ENCODE assay signal across 8 mouse cellular contexts in genomic region chr2:58565267-58565666, GRCm38 (mm10). TPM values are rescaled to one million over a fixed set of nuclear protein-coding genes. Genes with fewer than 3 reads are reported as not detected.
DNase-seq lines count a peak whose midpoint lies in the region; ATAC-seq and TF ChIP-seq lines count a peak whose summit lies in the region.

No protein-coding gene starts in this region.

- H3K36me3 ChIP-seq in kidney, embryonic 16.5 days (ENCODE audit: insufficient read depth, low read length): no peaks in the 10 kb centered on the region
- no peaks in the 10 kb centered on the region for H3K36me3 ChIP-seq in lung, embryonic 15.5 days
- no peaks in the 10 kb centered on the region for H3K36me3 ChIP-seq in small intestine, adult 2 months (ENCODE audit: control insufficient read depth, insufficient read depth, low read length)

- no peak overlapping the region for H3K9ac ChIP-seq in kidney, embryonic 16.5 days (replicated peaks; ENCODE audit: low read length)
- H3K9ac ChIP-seq in lung, embryonic 15.5 days: peak overlapping the region; percentile 91; the same call in 1 of the 2 replicates

- no peaks in the 10 kb centered on the region for H3K9me3 ChIP-seq in kidney, embryonic 16.5 days (ENCODE audit: low read length)
- no peaks in the 10 kb centered on the region for H3K9me3 ChIP-seq in lung, embryonic 15.5 days

- ATAC-seq in cerebellum, adult (ENCODE audit: insufficient number of reproducible peaks, low FRiP score, low TSS enrichment): no peak
- ATAC-seq in kidney, embryonic 16.5 days (ENCODE audit: low FRiP score, low TSS enrichment): no peak
- no peak for ATAC-seq in lung, embryonic 15.5 days (ENCODE audit: borderline replicate concordance, extremely low read depth, low FRiP score, low TSS enrichment)
- no peak for ATAC-seq in megakaryocyte progenitor cell, adult 5-6 weeks (replicated peaks; ENCODE audit: poor library complexity)

- H3K4me1 ChIP-seq in kidney, embryonic 16.5 days (ENCODE audit: insufficient read depth, low read length): peaks cover 43% of the 10 kb centered on the region
- peaks cover 35% of the 10 kb centered on the region for H3K4me1 ChIP-seq in lung, embryonic 15.5 days
- H3K4me1 ChIP-seq in small intestine, adult 2 months (ENCODE audit: control insufficient read depth, insufficient read depth, insufficient read length, low read length): peaks cover 12% of the 10 kb centered on the region

- TF ChIP-seq POLR2A in small intestine, adult 2 months (IDR thresholded peaks at IDR 0.05; ENCODE audit: low read depth, low read length): no peak

- TF ChIP-seq CTCF in small intestine, adult 2 months (IDR thresholded peaks at IDR 0.05; ENCODE audit: extremely low read depth, insufficient read length, insufficient replicate concordance, low read depth, low read length): no peak

- DNase-seq in cerebellum, adult 11 months: peak; percentile 51
- DNase-seq in cerebellum, postnatal 14 days: peak; percentile 76 to 84
- peak; percentile 52 for DNase-seq in gastrocnemius, postnatal 25 days

- 57% methylated on average over 6 of the region's 6 CpGs for WGBS in kidney, embryonic 16.5 days
- 43% methylated on average over 6 of the region's 6 CpGs for WGBS in lung, embryonic 15.5 days
- WGBS in small intestine, adult 2 months: 63% methylated on average over 6 of the region's 6 CpGs

- H3K4me3 ChIP-seq in kidney, embryonic 16.5 days (ENCODE audit: low read length): peak overlapping the region; percentile 93
- peak overlapping the region; percentile 93 for H3K4me3 ChIP-seq in lung, embryonic 15.5 days
- peak overlapping the region; percentile 15; the same call in 1 of the 2 replicates for H3K4me3 ChIP-seq in small intestine, adult 2 months (ENCODE audit: low read depth, low read length)

- peak overlapping the region; percentile 61 for H3K4me2 ChIP-seq in kidney, embryonic 16.5 days (replicated peaks; ENCODE audit: low read depth, low read length)
- peak overlapping the region; percentile 63 for H3K4me2 ChIP-seq in lung, embryonic 15.5 days

- no peaks in the 10 kb centered on the region for H3K27me3 ChIP-seq in kidney, embryonic 16.5 days (ENCODE audit: insufficient read depth, low read length)
- H3K27me3 ChIP-seq in lung, embryonic 15.5 days: no peaks in the 10 kb centered on the region
- H3K27me3 ChIP-seq in small intestine, adult 2 months (ENCODE audit: control insufficient read depth, insufficient read depth, low read length): no peaks in the 10 kb centered on the region

- no peak overlapping the region for H3K27ac ChIP-seq in kidney, embryonic 16.5 days (ENCODE audit: low read length)
- no peak overlapping the region for H3K27ac ChIP-seq in lung, embryonic 15.5 days
- no peak overlapping the region for H3K27ac ChIP-seq in small intestine, adult 2 months (ENCODE audit: insufficient read depth, low read depth, low read length)

RNA-seq across cellular contexts. Expression of gene Acvr1, which starts 1.7 kb away (rescaled TPM):
- total RNA-seq in gastrocnemius, postnatal 25 days (2021): 10 to 100 TPM; 12.4 to 16.2 TPM
- polyA plus RNA-seq in kidney, embryonic 16.5 days (2015; fragmentation: Nextera tagmentation; extraction: Ambion mirVana): 5.2 and 5.8 TPM in 2 replicates
- polyA plus RNA-seq in lung, embryonic 15.5 days (2015; fragmentation: Nextera tagmentation; extraction: Ambion mirVana): 4.5 and 4.6 TPM in 2 replicates
- polyA plus RNA-seq in small intestine, adult 2 months (2012; rRNA removed): 1.2 and 3.1 TPM in 2 replicates
- 2.3 and 3.5 TPM in 2 replicates for total RNA-seq in megakaryocyte progenitor cell, adult 5-6 weeks (2015)
- 0.87 and 0.88 TPM in 2 replicates for total RNA-seq in megakaryocyte progenitor cell, adult 5-6 weeks (2017)

RNA-seq across cellular contexts. Expression of gene Upp2, which starts 1.8 kb away (rescaled TPM):
- 1 to 10 TPM; 1.9 to 2.4 TPM for total RNA-seq in gastrocnemius, postnatal 25 days (2021)
- polyA plus RNA-seq in kidney, embryonic 16.5 days (2015; fragmentation: Nextera tagmentation; extraction: Ambion mirVana): 7.6 and 8.5 TPM in 2 replicates
- polyA plus RNA-seq in lung, embryonic 15.5 days (2015; fragmentation: Nextera tagmentation; extraction: Ambion mirVana): 6.9 and 7.1 TPM in 2 replicates
- 4.0 and 7.6 TPM in 2 replicates for polyA plus RNA-seq in small intestine, adult 2 months (2012; rRNA removed)
- 0.37 and 0.64 TPM in 2 replicates for total RNA-seq in megakaryocyte progenitor cell, adult 5-6 weeks (2015)
- total RNA-seq in megakaryocyte progenitor cell, adult 5-6 weeks (2017): not detected in 2 replicates

Comparison
In these comparisons a context has a peak if more than half of its experiments do, and no peak if none do; other contexts are left out.
1. H3K4me3 ChIP-seq: peak in every context shown above with its lines; median percentile 93 in kidney, embryonic 16.5 days; 93 in lung, embryonic 15.5 days; 15 in small intestine, adult 2 months.